Mouse (Mus musculus) gastrocnemius, adult 2 months (tissue): ENCODE measurements around the gene Aldh3a2. TPM values are rescaled to one million over a fixed set of nuclear protein-coding genes. Genes with fewer than 3 reads are reported as not detected.
"Not testable (repeated sequence)": the region's sequence is repeated elsewhere in the genome, so short reads cannot be mapped to it uniquely, and the experiment has no call there.

ENCODE experiments used
- DNase-seq: peaks from one replicate; pipeline ENCODE4 v3.0.0; 2022
- H3K27ac ChIP-seq: fragments of 200-600 bp; 2 replicates; pipeline ENCODE4 v1.8.1; 2022; ENCODE audit warnings: mild to moderate bottlenecking
- H3K4me3 ChIP-seq: fragments of 200-600 bp; 2 replicates; pipeline ENCODE4 v1.8.1; 2022; ENCODE audit warnings: mild to moderate bottlenecking, moderate library complexity
- CTCF ChIP-seq: fragments of 200-600 bp; IDR thresholded peaks from 2 replicates; pipeline ENCODE4 v1.8.1; 2022; ENCODE audit warnings: antibody characterized with exemption, mild to moderate bottlenecking, moderate library complexity
- intact Hi-C: fragments of 180-260 bp; cut with DNase I; formaldehyde crosslinking; loops from one replicate; pipeline ENCODE4 v1.15.1; 2025
- total RNA-seq, 2 experiments: library from RNA; stranded (reverse); gene quantifications; 2 replicates each; pipeline ENCODE4 v1.2.3; 2021

Gene Aldh3a2
- total RNA-seq, 2 experiments from 2014 or later = 12.0 to 13.0 TPM

- DNase-seq = no peak
- Histone ChIP-seq H3K4me3 (no peak overlapping the region), H3K27ac (no peak overlapping the region)
- intact Hi-C loops = no loop called here
- TF ChIP-seq CTCF = no peak
Observed at GRCm38 (mm10) chr11:61199620-61200362, 67.5 kb downstream of the Aldh3a2 start.

- TF ChIP-seq CTCF = no peak
- no peak overlapping the region for H3K27ac ChIP-seq
- DNase-seq = no peak
- H3K4me3 ChIP-seq = no peak overlapping the region
- intact Hi-C loops = no loop called here
Observed at GRCm38 (mm10) chr11:61197935-61198334, 69.3 kb downstream of the Aldh3a2 start.

- intact Hi-C loops = no loop called here
- no peak for TF ChIP-seq CTCF
Observed at GRCm38 (mm10) chr11:61196616-61197353, 70.5 kb downstream of the Aldh3a2 start.

GRCm38 (mm10) chr11:61193392-61193791 is 73.9 kb downstream of the Aldh3a2 start:
- intact Hi-C loops = loop anchor here (2.0 to 5.0 kb wide), 3 partner anchors 144 to 219 kb away; no protein-coding TSS in a partner anchor
- H3K4me3 ChIP-seq = no peak overlapping the region

More at GRCm38 (mm10) chr11:61196616-61197353, 70.5 kb downstream of the Aldh3a2 start:
- no peak overlapping the region for H3K27ac ChIP-seq
- no peak overlapping the region for H3K4me3 ChIP-seq
- no peak for DNase-seq

GRCm38 (mm10) chr11:61192779-61193178 is 74.5 kb downstream of the Aldh3a2 start:
- no peak for TF ChIP-seq CTCF
- no peak overlapping the region for H3K27ac ChIP-seq
- H3K4me3 ChIP-seq = no peak overlapping the region
- no peak for DNase-seq
- intact Hi-C loops = loop anchor here (2.0 to 5.0 kb wide), 3 partner anchors 145 to 220 kb away; no protein-coding TSS in a partner anchor

More at GRCm38 (mm10) chr11:61193392-61193791, 73.9 kb downstream of the Aldh3a2 start:
- no peak for TF ChIP-seq CTCF
- DNase-seq = peak; percentile 88
- H3K27ac ChIP-seq = no peak overlapping the region

- H3K27ac ChIP-seq, DNase-seq, H3K4me3 ChIP-seq: not testable (repeated sequence)
- intact Hi-C loops = loop anchor here (2.0 to 5.0 kb wide), 3 partner anchors 145 to 220 kb away; no protein-coding TSS in a partner anchor
Observed at GRCm38 (mm10) chr11:61192123-61192522, 75.1 kb downstream of the Aldh3a2 start.

GRCm38 (mm10) chr11:61190776-61191175 is 76.5 kb downstream of the Aldh3a2 start:
- no peak for TF ChIP-seq CTCF
- no peak overlapping the region for H3K27ac ChIP-seq
- H3K4me3 ChIP-seq = no peak overlapping the region
- no peak for DNase-seq
- intact Hi-C loops = loop anchor here (5.0 kb wide), 2 partner anchors 147 to 222 kb away; no protein-coding TSS in a partner anchor

GRCm38 (mm10) chr11:61183820-61184219 is 83.4 kb downstream of the Aldh3a2 start:
- intact Hi-C loops = no loop called here
- no peak overlapping the region for H3K4me3 ChIP-seq
- TF ChIP-seq CTCF = no peak
- H3K27ac ChIP-seq = no peak overlapping the region
- DNase-seq = no peak

GRCm38 (mm10) chr11:61181624-61182023 is 85.6 kb downstream of the Aldh3a2 start:
- DNase-seq = no peak
- Histone ChIP-seq H3K4me3 (no peak overlapping the region), H3K27ac (no peak overlapping the region)
- intact Hi-C loops = no loop called here
- TF ChIP-seq CTCF = no peak

- Histone ChIP-seq H3K27ac (no peak overlapping the region), H3K4me3 (no peak overlapping the region)
- no peak for DNase-seq
- TF ChIP-seq CTCF = no peak
- intact Hi-C loops = no loop called here
Observed at GRCm38 (mm10) chr11:61180361-61180760, 86.9 kb downstream of the Aldh3a2 start.

GRCm38 (mm10) chr11:61176321-61176720 is 90.9 kb downstream of the Aldh3a2 start:
- no peak for DNase-seq
- no peak for TF ChIP-seq CTCF
- Histone ChIP-seq H3K27ac (peak overlapping the region; percentile 79; the same call in 1 of the 2 replicates), H3K4me3 (no peak overlapping the region)
- intact Hi-C loops = loop anchor here (5.0 kb wide), 1 partner anchor 91 kb away; the partner anchor contains the start of gene Aldh3a2

GRCm38 (mm10) chr11:61175778-61176177 is 91.5 kb downstream of the Aldh3a2 start:
- no peak for DNase-seq
- Histone ChIP-seq H3K4me3 (peak overlapping the region; percentile 67), H3K27ac (peak overlapping the region; percentile 79)
- intact Hi-C loops = loop anchor here (5.0 kb wide), 1 partner anchor 92 kb away; the partner anchor contains the start of gene Aldh3a2
- no peak for TF ChIP-seq CTCF
